Comparison of ENCODE assay signal across 8 mouse cellular contexts in genomic region chr19:43674730-43675524, GRCm38 (mm10). TPM values are rescaled to one million over a fixed set of nuclear protein-coding genes. Genes with fewer than 3 reads are reported as not detected.
DNase-seq lines count a peak whose midpoint lies in the region; ATAC-seq and TF ChIP-seq lines count a peak whose summit lies in the region.

TSS of gene Slc25a28 (minus strand) at chr19:43674881.

- peak within 1 kb of the TSS; percentile 87 for H3K4me2 ChIP-seq in heart, embryonic 12.5 days
- H3K4me2 ChIP-seq in kidney, postnatal 0 days (ENCODE audit: low read length): peak within 1 kb of the TSS; percentile 92
- H3K4me2 ChIP-seq in liver, embryonic 11.5 days: peak within 1 kb of the TSS; percentile 83
- peak within 1 kb of the TSS; percentile 88 for H3K4me2 ChIP-seq in stomach, embryonic 14.5 days (replicated peaks; ENCODE audit: low read depth, low read length)

- peak within 1 kb of the TSS; percentile 96 for H3K4me3 ChIP-seq in heart, embryonic 12.5 days
- H3K4me3 ChIP-seq in kidney, postnatal 0 days (replicated peaks; ENCODE audit: low read depth, low read length): peak within 1 kb of the TSS; percentile 87
- H3K4me3 ChIP-seq in liver, embryonic 11.5 days (ENCODE audit: low read depth, low read length): peak within 1 kb of the TSS; percentile 92
- H3K4me3 ChIP-seq in stomach, embryonic 14.5 days (ENCODE audit: low read depth, low read length): peak within 1 kb of the TSS; percentile 88

- peaks cover 4% of the 10 kb centered on the region; the same call in 1 of the 2 replicates for H3K27me3 ChIP-seq in heart, embryonic 12.5 days (replicated peaks)
- no peaks in the 10 kb centered on the region for H3K27me3 ChIP-seq in kidney, postnatal 0 days (ENCODE audit: insufficient read depth, low read length)
- H3K27me3 ChIP-seq in liver, embryonic 11.5 days (replicated peaks; ENCODE audit: control insufficient read depth, insufficient read depth, low read length): no peaks in the 10 kb centered on the region
- H3K27me3 ChIP-seq in stomach, embryonic 14.5 days (ENCODE audit: control insufficient read depth, insufficient read depth, low read length): no peaks in the 10 kb centered on the region

- H3K9ac ChIP-seq in heart, embryonic 12.5 days: peak within 1 kb of the TSS; percentile 85
- H3K9ac ChIP-seq in kidney, postnatal 0 days (ENCODE audit: low read depth, low read length): peak within 1 kb of the TSS; percentile 93
- H3K9ac ChIP-seq in liver, embryonic 11.5 days (ENCODE audit: low read depth, low read length): peak within 1 kb of the TSS; percentile 91
- peak within 1 kb of the TSS; percentile 83 for H3K9ac ChIP-seq in stomach, embryonic 14.5 days (replicated peaks; ENCODE audit: low read depth, low read length)

- under 1% methylated on average over 78 of the region's 79 CpGs for WGBS in heart, embryonic 12.5 days
- WGBS in kidney, postnatal 0 days: under 1% methylated on average over 78 of the region's 79 CpGs
- WGBS in liver, embryonic 11.5 days: under 1% methylated on average over 76 of the region's 79 CpGs
- WGBS in stomach, embryonic 14.5 days: under 1% methylated on average over 77 of the region's 79 CpGs

- peak; percentile 91 for ATAC-seq in erythroid progenitor cell, adult 5-6 weeks (replicated peaks; ENCODE audit: low FRiP score, poor library complexity, severe bottlenecking)
- peak; percentile 97 for ATAC-seq in heart, embryonic 12.5 days (ENCODE audit: insufficient number of reproducible peaks, low FRiP score)
- ATAC-seq in kidney, postnatal 0 days (replicated peaks; ENCODE audit: low FRiP score, low read depth): peak; percentile 97
- ATAC-seq in liver, embryonic 11.5 days (replicated peaks; ENCODE audit: low FRiP score): peak; percentile 93
- peak; percentile 96 for ATAC-seq in stomach, embryonic 14.5 days (ENCODE audit: insufficient number of reproducible peaks, insufficient read depth, low FRiP score, low read depth)

- no peaks in the 10 kb centered on the region for H3K36me3 ChIP-seq in heart, embryonic 12.5 days
- no peaks in the 10 kb centered on the region for H3K36me3 ChIP-seq in kidney, postnatal 0 days (ENCODE audit: insufficient read depth, low read length)
- no peaks in the 10 kb centered on the region for H3K36me3 ChIP-seq in liver, embryonic 11.5 days (ENCODE audit: control insufficient read depth, insufficient read depth, low read length)
- no peaks in the 10 kb centered on the region for H3K36me3 ChIP-seq in stomach, embryonic 14.5 days (ENCODE audit: control insufficient read depth, insufficient read depth, low read length)

- peak within 1 kb of the TSS; percentile 94 for H3K27ac ChIP-seq in heart, embryonic 12.5 days (ENCODE audit: poor library complexity, severe bottlenecking)
- peak within 1 kb of the TSS; percentile 97 for H3K27ac ChIP-seq in kidney, postnatal 0 days
- H3K27ac ChIP-seq in liver, embryonic 11.5 days (ENCODE audit: low read depth, low read length): peak within 1 kb of the TSS; percentile 98
- peak within 1 kb of the TSS; percentile 82 for H3K27ac ChIP-seq in stomach, embryonic 14.5 days (ENCODE audit: low read length)

- H3K4me1 ChIP-seq in heart, embryonic 12.5 days (replicated peaks): peaks cover 21% of the 10 kb centered on the region
- H3K4me1 ChIP-seq in kidney, postnatal 0 days (replicated peaks; ENCODE audit: insufficient read depth, low read length): 0 out of 2 replicates have a peak, but pooled peaks cover 12% of the 10 kb centered on the region
- peaks cover 13% of the 10 kb centered on the region for H3K4me1 ChIP-seq in liver, embryonic 11.5 days (replicated peaks; ENCODE audit: control insufficient read depth, insufficient read depth, low read length)
- peaks cover 25% of the 10 kb centered on the region for H3K4me1 ChIP-seq in stomach, embryonic 14.5 days (ENCODE audit: control insufficient read depth, insufficient read depth, low read length)

- no peaks in the 10 kb centered on the region for H3K9me3 ChIP-seq in heart, embryonic 12.5 days (replicated peaks)
- H3K9me3 ChIP-seq in kidney, postnatal 0 days (replicated peaks; ENCODE audit: low read length): no peaks in the 10 kb centered on the region
- no peaks in the 10 kb centered on the region for H3K9me3 ChIP-seq in liver, embryonic 11.5 days (ENCODE audit: control insufficient read depth, low read length)
- no peaks in the 10 kb centered on the region for H3K9me3 ChIP-seq in stomach, embryonic 14.5 days (ENCODE audit: control insufficient read depth, low read depth, low read length)

- peak; percentile 100 for DNase-seq in CD4-positive helper T cell, adult 2 months (ENCODE audit: low read depth, low spot score)
- DNase-seq in brain, embryonic 18.5 days (ENCODE audit: low read depth, low spot score): peak; percentile 100
- peak; percentile 100 for DNase-seq in kidney, postnatal 0 days (ENCODE audit: low spot score)
- peak; percentile 99 for DNase-seq in liver, embryonic 11.5 days (ENCODE audit: low spot score)
- peak; percentile 99 for DNase-seq in naive thymus-derived CD4-positive, alpha-beta T cell, adult 2 months (ENCODE audit: low read depth)

- peak; percentile 77 for TF ChIP-seq CTCF in kidney, postnatal 0 days (IDR thresholded peaks at IDR 0.05; ENCODE audit: low read depth)

RNA-seq across cellular contexts. Expression of gene Slc25a28, which starts in this region (rescaled TPM):
- total RNA-seq in erythroid progenitor cell, adult 5-6 weeks (2015; ENCODE audit: low replicate concordance): 16.3 and 25.9 TPM in 2 replicates
- 8.5 and 17.5 TPM in 2 replicates for total RNA-seq in erythroid progenitor cell, adult 5-6 weeks (2017; ENCODE audit: low replicate concordance)
- polyA plus RNA-seq in heart, embryonic 12.5 days (2016; fragmentation: Nextera tagmentation; extraction: Ambion mirVana): 11.1 and 12.6 TPM in 2 replicates
- polyA plus RNA-seq in kidney, postnatal 0 days (2015; fragmentation: Nextera tagmentation; extraction: Ambion mirVana): 13.5 and 17.1 TPM in 2 replicates
- 12.2 and 14.0 TPM in 2 replicates for polyA plus RNA-seq in liver, embryonic 11.5 days (2014; fragmentation: Nextera tagmentation; extraction: Ambion mirVana)
- polyA plus RNA-seq in stomach, embryonic 14.5 days (2014; fragmentation: Nextera tagmentation; extraction: Ambion mirVana): 14.9 and 18.4 TPM in 2 replicates

Comparison
In these comparisons a context has a peak if more than half of its experiments do, and no peak if none do; other contexts are left out.
1. Peak in every context shown above with its lines: DNase-seq, ATAC-seq, H3K4me3 ChIP-seq and H3K27ac ChIP-seq.